Comparison of ENCODE assay signal across 26 mouse cellular contexts in genomic region chr17:7623392-7623791, GRCm38 (mm10).
"Had no signal": no experiment of that assay in that cellular context is flagged by ENCODE, and none has a peak within 500 bp of the region (broad histone marks: within the 10 kb centered on the region; RNA-seq: fewer than 3 reads in every experiment).

No protein-coding gene starts in this region.

- DNase-seq: cerebellum, adult 8-10 months; cerebellum, adult 9-10 months; cerebellum, adult 9-11 months; cerebellum, postnatal 10 days; cerebellum, postnatal 14 days; cerebellum, postnatal 25 days; embryo, embryonic 11 days; forebrain, postnatal 0 days; gastrocnemius, adult 2 months; gastrocnemius, postnatal 10 days; gastrocnemius, postnatal 14 days; gastrocnemius, postnatal 25 days; gastrocnemius, postnatal 36 days; heart, adult 18-20 months; heart, adult 2 months had no signal

- H3K4me2 ChIP-seq: embryonic facial prominence, embryonic 12.5 days; embryonic facial prominence, embryonic 13.5 days; embryonic facial prominence, embryonic 15.5 days; forebrain, embryonic 12.5 days; forebrain, embryonic 13.5 days; forebrain, embryonic 15.5 days had no signal

- H3K36me3 ChIP-seq: embryonic facial prominence, embryonic 10.5 days; embryonic facial prominence, embryonic 12.5 days; embryonic facial prominence, embryonic 13.5 days; embryonic facial prominence, embryonic 15.5 days; forebrain, embryonic 10.5 days; forebrain, embryonic 12.5 days; forebrain, embryonic 15.5 days; heart, embryonic 10.5 days had no signal

- H3K27me3 ChIP-seq: embryonic facial prominence, embryonic 12.5 days; embryonic facial prominence, embryonic 13.5 days; embryonic facial prominence, embryonic 15.5 days; forebrain, embryonic 12.5 days; forebrain, embryonic 13.5 days; forebrain, embryonic 15.5 days had no signal

- H3K4me1 ChIP-seq: embryonic facial prominence, embryonic 10.5 days; embryonic facial prominence, embryonic 12.5 days; embryonic facial prominence, embryonic 13.5 days; embryonic facial prominence, embryonic 15.5 days; forebrain, embryonic 10.5 days; forebrain, embryonic 12.5 days; forebrain, embryonic 13.5 days; forebrain, embryonic 15.5 days; heart, embryonic 10.5 days had no signal

- H3K4me3 ChIP-seq: embryonic facial prominence, embryonic 10.5 days; embryonic facial prominence, embryonic 12.5 days; embryonic facial prominence, embryonic 13.5 days; embryonic facial prominence, embryonic 15.5 days; erythroblast, embryonic 14.5 days; forebrain, embryonic 10.5 days; forebrain, embryonic 12.5 days; forebrain, embryonic 13.5 days; forebrain, embryonic 15.5 days; gastrocnemius, adult 2 months; heart, adult 2 months; heart, embryonic 10.5 days had no signal

- H3K9ac ChIP-seq: embryonic facial prominence, embryonic 12.5 days; embryonic facial prominence, embryonic 13.5 days; embryonic facial prominence, embryonic 15.5 days; forebrain, embryonic 12.5 days; forebrain, embryonic 13.5 days; forebrain, embryonic 15.5 days; forebrain, postnatal 0 days had no signal

- H3K27ac ChIP-seq: embryonic facial prominence, embryonic 10.5 days; embryonic facial prominence, embryonic 12.5 days; embryonic facial prominence, embryonic 13.5 days; embryonic facial prominence, embryonic 15.5 days; forebrain, embryonic 10.5 days; forebrain, embryonic 12.5 days; forebrain, embryonic 13.5 days; forebrain, embryonic 15.5 days; gastrocnemius, adult 2 months; heart, adult 2 months; heart, embryonic 10.5 days had no signal

- H3K9me3 ChIP-seq: embryonic facial prominence, embryonic 10.5 days; embryonic facial prominence, embryonic 12.5 days; embryonic facial prominence, embryonic 13.5 days; embryonic facial prominence, embryonic 15.5 days; forebrain, embryonic 10.5 days; forebrain, embryonic 12.5 days; forebrain, embryonic 13.5 days; forebrain, embryonic 15.5 days; heart, embryonic 10.5 days had no signal

- ATAC-seq: forebrain, embryonic 13.5 days; forebrain, embryonic 14.5 days; forebrain, embryonic 15.5 days; forebrain, postnatal 0 days had no signal
